Mouse (Mus musculus): Measurements from ENCODE around the gene Xaf1.

DNA sequence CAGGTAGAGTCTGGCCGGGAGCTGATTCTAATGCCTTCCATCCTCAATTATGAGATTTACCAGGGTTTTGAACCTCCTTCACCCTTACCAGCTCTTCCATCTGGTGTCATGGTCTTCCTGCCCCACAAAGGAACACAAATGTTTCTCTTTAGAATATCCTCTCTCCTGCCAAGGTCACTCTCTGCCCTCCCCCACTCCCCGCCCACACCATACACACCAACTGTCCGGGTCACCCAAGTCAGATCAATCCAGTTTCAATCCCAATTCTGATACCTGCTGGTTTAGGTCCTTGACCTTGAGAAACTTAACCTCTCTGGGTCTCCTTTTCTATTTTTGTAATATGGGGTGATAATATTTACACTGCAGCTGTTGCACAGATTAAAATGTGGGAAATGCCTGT, 13.9 kb upstream of the Xaf1 start:
- no peak for TF ChIP-seq CTCF (IDR thresholded peaks at IDR 0.05; ENCODE audit: control insufficient read depth, insufficient read depth, insufficient replicate concordance, low read depth, low read length)
- TF ChIP-seq POLR2A (IDR thresholded peaks at IDR 0.05; ENCODE audit: control insufficient read depth, low read depth, low read length) = no peak
